Mouse (Mus musculus): ENCODE measurements around the gene Pomt1.

Gene Pomt1

DNA sequence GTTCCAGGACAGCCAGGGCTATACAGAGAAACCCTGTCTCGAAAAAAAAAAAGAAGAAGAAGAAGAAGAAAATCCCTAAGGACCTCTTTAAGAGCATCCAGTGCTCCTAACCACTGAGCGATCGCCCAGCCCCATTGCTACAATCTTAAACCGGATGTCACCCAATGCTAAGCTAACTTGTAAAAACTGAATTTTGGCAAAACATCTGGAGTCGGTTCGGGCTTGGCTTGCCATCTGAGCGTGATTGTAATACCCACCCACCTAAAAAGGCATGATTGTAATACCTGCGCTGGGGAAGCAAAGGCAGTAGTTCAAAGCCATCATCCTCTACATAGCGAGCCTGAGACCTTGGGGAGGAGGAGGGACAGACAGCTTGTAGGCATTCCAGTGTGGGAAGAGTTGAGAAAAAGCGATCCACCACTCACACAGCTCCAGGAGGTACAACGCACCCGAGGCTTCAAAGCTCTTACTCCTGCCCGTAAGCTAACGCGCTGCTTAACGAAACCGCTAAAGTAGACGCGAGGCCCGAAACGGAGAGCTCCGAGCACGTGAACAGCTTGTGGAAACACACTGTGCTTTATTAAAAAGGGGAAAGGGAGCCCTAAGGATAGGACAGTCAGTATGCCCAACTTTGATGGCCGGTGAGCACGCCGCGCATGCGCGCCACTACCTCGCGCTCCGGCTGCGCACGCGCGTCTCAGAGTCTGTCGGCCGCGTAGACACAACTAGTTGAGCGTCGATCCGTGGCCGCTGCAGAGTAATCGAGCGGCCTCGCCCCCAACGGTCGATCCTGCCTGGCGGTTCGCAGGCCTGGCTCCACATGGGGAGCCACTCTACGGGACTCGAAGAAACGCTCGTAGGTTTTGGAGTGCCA is at the start of gene Pomt1:
Gene Pomt1 (plus strand): TSS at position 705 of the 874 bp plus-strand sequence.
- peak; percentile 97 for DNase-seq (ENCODE audit: low read depth, low spot score)

- no peak for DNase-seq (ENCODE audit: low read depth, low spot score)
These were observed 49.3 kb upstream of the Pomt1 start for GRCm38 (mm10) chr2:32187019-32187551.

GRCm38 (mm10) chr2:32187649-32188048 is 48.7 kb upstream of the Pomt1 start:
- no peak for DNase-seq (ENCODE audit: low read depth, low spot score)

- DNase-seq (ENCODE audit: low read depth, low spot score): no peak
These were observed 47.2 kb upstream of the Pomt1 start for GRCm38 (mm10) chr2:32189060-32189681.

GRCm38 (mm10) chr2:32190620-32191019 is 45.8 kb upstream of the Pomt1 start:
- no peak for DNase-seq (ENCODE audit: low read depth, low spot score)

- DNase-seq (ENCODE audit: low read depth, low spot score): peak; percentile 88
These were observed 44.4 kb upstream of the Pomt1 start for GRCm38 (mm10) chr2:32191872-32192507.

DNA sequence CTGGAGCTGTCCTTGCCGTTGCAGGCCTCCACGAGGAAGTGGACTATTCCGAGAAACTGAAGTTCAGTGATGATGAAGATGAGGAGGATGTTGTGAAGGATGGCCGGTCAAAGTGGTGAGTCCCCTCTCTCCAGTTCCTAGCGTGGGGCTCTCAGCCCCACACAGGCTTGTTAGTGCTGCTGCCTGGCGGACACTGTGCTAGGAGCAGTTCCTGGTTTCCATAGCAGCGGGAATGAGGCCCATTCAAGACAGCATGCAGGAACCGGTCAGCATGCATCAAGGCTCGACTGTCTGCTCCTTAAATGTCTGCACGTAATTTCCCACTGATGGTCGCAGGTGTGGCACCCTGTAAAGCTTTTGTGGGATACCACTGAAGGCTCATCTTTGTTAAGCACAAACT is 37.4 kb upstream of the Pomt1 start:
- no peak for DNase-seq (ENCODE audit: low read depth, low spot score)

DNA sequence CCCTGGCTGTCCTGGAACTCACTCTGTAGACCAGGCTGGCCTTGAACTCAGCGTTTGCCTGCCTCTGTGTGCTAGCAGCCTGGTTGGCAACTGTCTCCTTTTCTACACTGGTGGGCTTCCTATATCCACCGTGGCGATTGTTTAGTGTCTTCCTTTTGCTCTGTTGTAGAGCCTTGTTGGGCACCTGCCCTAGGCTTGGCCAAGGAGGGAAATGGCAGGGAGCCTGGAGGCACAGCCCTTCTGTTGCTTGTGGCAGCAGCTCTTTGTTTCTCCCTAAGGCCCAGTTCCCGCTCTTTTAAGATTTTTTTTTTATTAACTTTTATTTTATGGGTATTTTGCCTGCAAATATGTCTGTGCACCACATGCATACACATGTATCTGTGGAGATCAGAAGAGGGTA is 36.4 kb upstream of the Pomt1 start:
- no peak for DNase-seq (ENCODE audit: low read depth, low spot score)

GRCm38 (mm10) chr2:32200712-32201111 is 35.7 kb upstream of the Pomt1 start:
- DNase-seq (ENCODE audit: low read depth, low spot score): no peak

DNA sequence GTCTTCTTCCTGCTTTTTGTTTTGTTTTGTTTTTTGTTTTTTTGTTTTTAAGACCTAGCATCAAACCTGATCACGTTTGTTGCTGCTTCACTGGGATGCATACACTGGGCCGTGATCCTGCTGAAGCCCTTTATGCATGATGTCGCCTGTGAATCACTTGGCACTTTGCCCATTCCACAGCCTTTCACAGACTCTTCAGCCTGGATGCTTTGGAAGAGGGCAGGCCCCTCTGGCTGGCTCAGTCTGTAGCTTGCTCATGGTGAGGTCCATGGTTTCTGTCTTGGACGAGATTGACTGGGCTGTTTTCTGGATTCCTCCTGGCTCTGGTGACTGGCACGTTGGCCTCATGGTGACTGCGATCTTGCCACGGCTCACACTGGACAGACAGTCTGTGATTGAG is 34.9 kb upstream of the Pomt1 start:
- no peak for DNase-seq (ENCODE audit: low read depth, low spot score)

- DNase-seq (ENCODE audit: low read depth, low spot score): no peak
These were observed 32.5 kb upstream of the Pomt1 start for GRCm38 (mm10) chr2:32203853-32204252.

GRCm38 (mm10) chr2:32207682-32208081 is 28.7 kb upstream of the Pomt1 start:
- no peak for DNase-seq (ENCODE audit: low read depth, low spot score)

DNA sequence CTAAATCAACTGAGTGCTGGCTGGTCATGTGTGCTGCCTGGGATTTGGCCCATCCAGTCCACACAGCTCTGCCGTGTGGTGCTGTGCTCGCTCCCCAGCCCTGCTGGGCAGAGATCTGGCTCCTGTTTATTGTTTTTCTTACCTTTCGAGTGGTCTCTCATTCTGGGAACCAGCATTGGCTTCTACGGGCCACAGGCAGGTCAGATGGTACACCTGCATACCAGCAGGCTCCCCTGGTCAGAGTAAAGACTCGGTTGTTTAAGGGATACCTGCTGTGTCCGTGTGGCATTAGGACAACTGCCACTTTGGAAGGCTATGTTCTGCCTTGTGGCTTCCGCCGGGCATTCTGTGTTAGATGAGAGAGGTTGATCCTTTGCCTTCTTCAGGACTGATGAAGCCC is 24.7 kb upstream of the Pomt1 start:
- DNase-seq (ENCODE audit: low read depth, low spot score): no peak

DNA sequence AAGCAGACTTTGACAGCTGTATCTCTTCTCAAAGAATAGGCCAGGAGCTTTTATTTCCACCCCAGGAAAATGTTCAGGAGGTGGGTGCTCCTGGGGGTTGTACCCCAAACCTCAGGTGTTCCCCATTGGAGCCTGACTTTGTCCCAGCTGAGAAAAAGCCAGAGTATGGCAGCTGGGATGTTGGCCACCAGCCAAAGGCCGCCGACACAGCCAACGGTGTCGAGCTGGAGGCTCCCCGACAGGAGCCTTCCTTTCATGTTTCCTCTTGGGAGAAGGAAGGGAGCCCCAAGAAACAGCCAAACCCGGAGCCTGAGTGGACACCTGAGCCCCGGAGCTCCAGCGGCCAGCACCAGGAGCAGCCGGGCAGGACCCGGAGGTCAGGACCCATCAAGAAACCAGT is 23.4 kb upstream of the Pomt1 start:
- DNase-seq (ENCODE audit: low read depth, low spot score): no peak

- no peak for DNase-seq (ENCODE audit: low read depth, low spot score)
These were observed 20.8 kb upstream of the Pomt1 start for GRCm38 (mm10) chr2:32215576-32215975.

DNA sequence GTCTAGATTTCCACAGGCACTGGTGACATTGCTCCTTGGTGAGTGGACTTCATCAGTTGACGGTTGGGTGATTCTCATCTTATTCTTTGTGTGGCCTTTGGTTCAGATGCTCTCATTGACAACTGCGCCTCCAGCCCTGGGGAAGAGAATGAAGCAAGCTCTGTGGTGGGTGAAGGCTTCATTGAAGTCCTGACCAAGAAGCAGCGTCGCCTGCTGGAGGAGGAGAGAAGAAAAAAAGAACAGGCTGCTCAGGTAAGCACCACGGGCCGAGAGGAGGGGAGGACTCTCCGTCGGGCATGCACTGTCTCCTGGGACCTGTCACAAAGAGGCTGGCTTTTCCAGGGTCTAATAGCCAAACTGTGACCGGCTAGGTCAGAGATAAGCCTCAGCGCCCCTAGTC is 19.9 kb upstream of the Pomt1 start:
- DNase-seq (ENCODE audit: low read depth, low spot score): no peak

- DNase-seq (ENCODE audit: low read depth, low spot score): no peak
These were observed 18.7 kb upstream of the Pomt1 start for GRCm38 (mm10) chr2:32217656-32218055.

DNA sequence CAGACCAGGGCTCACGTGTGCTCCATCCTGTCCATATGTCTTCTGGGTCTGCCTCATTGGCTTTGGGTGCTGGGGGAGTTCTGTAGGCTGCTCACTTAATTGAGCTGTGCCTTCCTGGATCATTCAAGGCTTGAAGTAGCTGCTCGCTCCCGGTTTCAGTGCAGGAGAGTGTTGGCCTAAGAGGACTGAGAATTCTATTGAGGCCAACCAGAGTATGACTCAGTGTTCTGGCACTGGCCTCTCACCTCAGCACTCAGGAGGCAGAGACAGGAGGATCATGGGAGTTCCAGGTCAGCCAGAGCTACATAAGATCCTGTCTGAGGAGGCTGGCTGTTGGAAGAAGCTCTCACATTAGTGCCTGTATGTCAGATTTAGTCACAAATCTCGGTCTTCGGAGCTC is 18.3 kb upstream of the Pomt1 start:
- DNase-seq (ENCODE audit: low read depth, low spot score): no peak

DNA sequence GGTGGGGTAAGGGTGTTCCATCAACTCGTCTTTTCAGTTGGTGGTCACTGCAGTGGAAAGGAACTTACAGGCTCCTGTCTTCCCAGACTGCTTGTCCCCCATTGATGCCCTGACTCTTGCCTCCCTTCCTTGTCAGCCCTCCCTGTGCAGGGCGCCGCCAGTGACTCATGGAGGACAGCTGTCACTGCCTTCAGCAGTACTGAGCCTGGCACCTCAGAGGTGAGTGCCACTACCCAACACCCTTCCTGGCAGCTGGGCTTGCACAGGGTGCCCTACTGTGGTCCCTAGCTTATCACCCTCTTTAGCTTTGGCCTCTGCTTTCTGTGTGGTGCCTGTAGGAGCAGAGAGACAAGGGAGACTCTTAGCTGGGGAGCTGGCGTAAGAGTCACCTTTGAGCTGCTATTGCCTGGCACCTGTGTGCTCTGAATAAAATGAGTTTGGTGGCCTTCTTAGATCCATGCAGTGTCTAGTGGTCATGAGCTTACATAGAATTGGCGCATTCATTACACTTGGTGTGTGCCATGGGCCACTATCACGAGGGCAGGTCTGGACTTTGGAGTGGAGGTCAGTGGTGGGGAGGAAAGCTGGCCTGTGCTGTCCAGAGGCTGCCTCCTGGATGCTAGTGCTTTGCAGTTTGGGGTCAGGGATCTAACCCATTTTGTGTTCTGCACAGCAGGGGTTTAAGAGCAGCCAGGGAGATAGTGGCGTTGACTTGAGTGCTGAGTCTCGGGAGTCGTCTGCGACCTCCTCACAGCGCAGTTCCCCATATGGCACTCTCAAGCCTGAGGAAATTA is 17.7 kb upstream of the Pomt1 start:
- no peak for DNase-seq (ENCODE audit: low read depth, low spot score)

GRCm38 (mm10) chr2:32219501-32219900 is 16.9 kb upstream of the Pomt1 start:
- no peak for DNase-seq (ENCODE audit: low read depth, low spot score)

- no peak for DNase-seq (ENCODE audit: low read depth, low spot score)
These were observed 16.4 kb upstream of the Pomt1 start for GRCm38 (mm10) chr2:32220021-32220420.

DNA sequence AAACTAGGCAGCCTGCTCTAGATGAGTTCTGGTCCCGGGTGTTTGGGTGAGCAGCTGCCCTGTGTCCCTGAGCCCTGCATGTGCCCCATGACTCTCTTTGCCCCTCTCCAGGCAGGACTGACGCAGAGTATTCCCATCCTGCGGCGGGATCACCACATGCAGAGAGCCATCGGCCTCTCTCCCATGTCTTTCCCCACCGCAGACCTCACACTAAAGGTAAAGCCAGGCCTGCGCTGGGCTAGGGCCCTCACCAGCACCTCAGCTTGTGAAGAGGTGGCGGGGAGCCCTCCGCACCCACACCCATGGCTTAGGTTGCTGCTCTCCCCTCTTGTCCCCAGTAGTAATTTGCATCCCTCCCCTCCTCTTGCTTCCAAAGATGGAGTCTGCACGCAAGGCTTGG is 15.4 kb upstream of the Pomt1 start:
- DNase-seq (ENCODE audit: low read depth, low spot score): no peak
